Mouse (Mus musculus) brain, adult 2 months (tissue): ENCODE measurements at regions not wholly inside any gene's neighbourhood (a gene's known extent, or its start where the extent isn't known, plus 50 kb on each side); places are given as distances from the start of the nearest gene placed in this dataset.

ENCODE experiments used
- DNase-seq: peaks from one replicate; pipeline ENCODE4 v3.0.0; 2011; ENCODE audit warnings: low read depth, low spot score

DNA sequence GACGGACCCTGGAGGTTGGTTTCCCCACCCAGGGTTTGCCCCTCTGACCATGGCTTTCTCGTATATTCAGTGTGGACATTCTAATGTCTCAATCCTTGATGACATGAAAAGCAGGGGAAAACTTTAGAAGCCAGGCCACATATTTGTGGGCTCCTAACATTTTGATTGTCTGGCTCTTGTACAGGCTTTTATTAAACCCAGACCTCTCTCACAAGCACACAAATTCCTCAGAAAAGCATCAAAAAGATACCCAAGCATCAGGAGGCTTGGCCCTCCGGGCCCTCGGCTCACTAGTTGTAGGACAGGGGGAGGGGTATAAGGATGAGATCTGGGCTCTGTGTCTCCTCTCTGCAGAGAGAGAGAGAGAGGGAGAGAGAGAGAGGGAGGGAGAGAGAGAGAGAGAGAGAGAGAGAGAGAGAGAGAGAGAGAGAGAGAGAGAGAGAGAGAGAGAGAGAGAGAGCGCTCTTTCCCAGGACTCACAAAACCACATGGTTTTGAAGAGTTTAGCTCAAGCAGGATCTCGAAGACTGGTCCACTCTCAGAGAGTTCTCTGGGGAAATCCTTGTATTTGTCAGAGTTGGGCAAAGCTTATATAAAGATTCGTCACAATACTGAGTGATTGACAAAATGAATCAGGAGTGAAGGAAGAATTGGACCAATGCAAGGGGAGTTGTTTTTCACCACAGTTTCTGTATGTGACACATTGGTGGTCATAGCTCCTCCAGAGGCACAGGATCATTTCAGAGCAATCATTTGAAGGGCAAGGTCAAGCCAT is 167.2 kb upstream of the Cxcl12 start:
- no peak for DNase-seq

DNA sequence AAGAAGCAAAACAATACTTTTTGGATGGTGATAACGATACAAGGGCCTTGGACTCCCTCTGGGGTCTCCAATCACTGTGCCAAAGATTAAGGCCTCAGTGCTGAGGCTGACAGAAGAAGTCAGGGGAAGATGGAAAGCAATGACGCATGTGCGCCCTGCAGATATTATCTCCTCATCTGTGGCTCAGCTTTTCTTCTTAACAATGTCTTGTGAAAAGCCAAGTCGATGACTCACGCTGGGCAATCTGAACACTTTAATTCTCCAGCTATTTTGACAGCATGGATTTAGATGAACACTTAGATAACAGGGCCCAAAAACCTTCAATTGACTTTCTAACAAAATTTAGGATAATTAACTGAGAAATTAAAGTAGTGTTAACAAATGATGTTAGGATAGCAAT is 155.7 kb upstream of the Cxcl12 start:
- DNase-seq: peak; percentile 55

DNA sequence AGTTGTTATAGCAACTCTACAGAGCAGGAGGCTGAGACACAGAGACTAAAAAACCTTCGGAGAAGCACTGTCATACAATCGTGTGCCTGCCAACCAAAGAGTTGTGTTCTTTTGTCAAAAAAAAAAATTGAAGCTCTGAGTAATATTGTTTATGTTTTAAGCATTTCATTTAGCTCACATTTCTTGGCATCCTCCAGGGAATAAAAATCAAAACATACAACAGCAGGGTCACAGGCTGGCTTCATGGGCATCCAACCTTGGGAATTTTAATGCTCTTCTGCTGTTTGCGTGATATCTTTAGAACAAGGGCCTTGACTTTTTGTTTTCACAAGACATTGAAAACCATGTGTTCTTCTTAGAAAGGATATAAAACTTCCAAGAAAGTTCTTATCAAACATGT is 152.9 kb upstream of the Cxcl12 start:
- no peak for DNase-seq

- no peak for DNase-seq
These were observed 146.5 kb upstream of the Cxcl12 start for GRCm38 (mm10) chr6:117021851-117022250.

DNA sequence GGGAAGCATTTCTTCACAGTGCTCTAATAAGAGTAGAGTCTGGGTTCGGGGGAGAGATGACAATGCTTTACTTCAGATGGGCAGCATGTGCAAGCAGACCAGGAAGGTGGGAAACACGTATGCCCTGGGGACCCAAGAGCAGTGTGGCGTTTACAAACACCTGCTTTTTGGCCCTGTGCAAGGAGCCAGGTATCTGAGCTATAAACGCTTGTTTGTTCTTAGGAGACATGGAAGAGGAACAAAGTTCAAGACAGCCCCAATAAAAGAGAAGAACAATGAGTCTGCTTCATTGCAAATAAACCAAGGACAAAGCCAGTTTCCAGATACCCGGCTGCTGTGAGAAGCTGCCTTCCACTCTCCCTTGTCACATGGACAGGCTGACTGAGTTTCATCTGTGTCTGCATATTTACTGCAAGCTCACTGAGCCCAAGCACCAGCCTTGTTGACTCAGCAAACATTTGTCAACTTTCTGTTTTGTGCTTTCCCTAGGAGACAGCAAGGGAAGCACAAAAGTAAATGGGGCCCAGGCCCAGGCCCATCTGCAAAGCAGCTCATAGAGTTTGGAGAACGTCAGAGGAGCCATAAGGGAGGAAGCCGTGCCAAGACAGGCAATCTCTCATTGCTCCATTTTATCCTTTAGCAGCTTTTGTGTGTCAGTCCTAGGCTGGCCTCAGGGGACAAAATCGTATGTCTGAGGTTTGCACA is 136.1 kb upstream of the Cxcl12 start:
- peak; percentile 24 for DNase-seq

- DNase-seq: peak; percentile 29
These were observed 124.6 kb upstream of the Cxcl12 start for GRCm38 (mm10) chr6:117043744-117044143.

- DNase-seq: peak; percentile 14
These were observed 118.8 kb upstream of the Cxcl12 start for GRCm38 (mm10) chr6:117049459-117050010.

GRCm38 (mm10) chr6:117060688-117061087 is 107.6 kb upstream of the Cxcl12 start:
- no peak for DNase-seq

DNA sequence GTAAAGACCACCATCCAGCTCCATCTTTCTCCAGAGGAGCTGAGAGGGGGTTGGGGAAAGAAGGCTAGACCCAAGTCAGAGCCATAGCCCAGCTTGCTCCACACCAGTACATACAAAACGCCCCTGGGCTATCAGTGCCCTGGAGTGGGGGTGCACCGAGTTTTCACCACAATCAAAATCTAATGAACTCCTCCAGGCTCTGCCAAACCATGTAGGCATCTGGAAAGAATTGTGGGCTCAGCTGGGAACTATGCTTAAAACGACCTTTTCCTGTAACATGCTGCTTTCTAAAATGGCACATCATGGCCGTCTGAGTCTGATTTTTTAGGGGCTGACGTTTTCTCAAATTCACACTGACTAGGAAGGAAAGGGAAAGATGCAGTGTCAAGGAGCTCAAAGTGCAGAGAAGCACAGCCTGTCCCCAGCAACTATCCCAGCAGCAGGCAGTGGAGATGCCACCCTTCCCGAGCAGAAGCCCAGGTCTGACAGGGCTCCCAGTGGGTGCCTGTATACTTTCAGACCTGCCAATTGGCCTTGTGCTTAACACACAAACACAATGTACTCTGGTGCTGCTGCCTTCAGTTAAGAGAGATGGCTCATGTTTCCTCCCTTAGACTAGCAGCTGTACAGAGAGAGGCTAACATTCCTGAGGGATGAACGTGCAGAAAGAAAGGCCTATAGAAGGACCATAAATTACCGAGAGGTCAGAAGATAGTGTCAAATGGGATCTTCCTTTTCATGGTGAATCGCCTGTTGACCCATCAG is 100.6 kb upstream of the Cxcl12 start:
- no peak for DNase-seq

DNA sequence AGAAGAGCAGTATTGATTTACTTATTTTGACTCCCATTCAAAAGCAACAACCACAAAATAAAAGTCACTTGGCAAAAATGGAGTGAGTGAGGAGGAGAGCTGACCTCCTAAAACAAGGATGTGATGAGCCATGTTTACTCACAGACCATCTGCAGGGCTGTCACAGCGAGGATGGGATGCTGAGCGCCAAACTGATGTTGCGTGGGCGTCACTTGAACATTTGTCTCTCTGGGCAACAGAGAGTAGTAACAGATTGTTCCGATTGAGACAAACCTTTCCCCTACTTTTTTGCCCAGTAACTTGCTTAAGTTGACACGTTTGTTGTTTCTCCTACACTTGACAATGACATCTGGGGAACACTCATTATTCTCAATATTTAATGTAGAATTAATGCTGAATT is 97.0 kb upstream of the Cxcl12 start:
- DNase-seq: peak; percentile 84

GRCm38 (mm10) chr6:117071857-117072256 is 96.5 kb upstream of the Cxcl12 start:
- peak; percentile 66 for DNase-seq

DNA sequence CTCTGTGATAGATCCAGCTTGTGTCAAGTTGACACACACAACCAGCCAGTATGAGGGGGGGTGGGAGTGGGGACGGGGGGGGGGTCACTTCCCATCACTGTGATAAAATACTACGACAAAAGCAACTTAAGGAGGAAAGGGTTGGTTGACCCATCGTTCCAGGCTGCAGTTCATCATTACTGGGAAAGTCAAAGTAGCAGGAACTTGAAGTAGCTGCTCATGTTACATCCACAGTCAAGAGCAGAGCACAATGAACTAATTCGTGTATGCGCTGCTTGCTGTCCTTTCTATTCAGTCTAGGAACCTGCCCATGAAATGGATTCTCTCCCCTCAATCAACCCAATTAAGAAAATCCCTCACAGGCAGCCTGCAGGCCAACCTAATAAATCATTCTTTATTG is 88.8 kb upstream of the Cxcl12 start:
- DNase-seq: no peak

DNA sequence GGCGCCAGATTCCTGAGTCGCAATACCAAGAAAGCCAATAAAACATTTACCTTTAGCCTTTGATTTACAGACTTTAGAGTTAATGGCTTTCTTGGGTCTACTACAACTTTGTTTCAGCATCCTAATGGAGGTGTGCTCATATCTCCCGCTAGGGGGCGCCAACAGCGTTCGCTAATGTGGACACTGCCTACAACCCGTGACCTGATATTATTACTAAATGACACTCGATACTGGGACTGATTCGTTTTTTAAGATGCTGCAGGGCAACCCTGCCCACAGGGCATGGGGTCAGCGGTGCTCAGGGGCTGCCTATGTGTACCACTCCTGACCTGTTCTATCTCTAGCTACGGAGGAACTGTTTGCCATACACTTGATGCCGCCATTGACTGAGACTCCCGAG is 87.4 kb upstream of the Cxcl12 start:
- DNase-seq: no peak

DNA sequence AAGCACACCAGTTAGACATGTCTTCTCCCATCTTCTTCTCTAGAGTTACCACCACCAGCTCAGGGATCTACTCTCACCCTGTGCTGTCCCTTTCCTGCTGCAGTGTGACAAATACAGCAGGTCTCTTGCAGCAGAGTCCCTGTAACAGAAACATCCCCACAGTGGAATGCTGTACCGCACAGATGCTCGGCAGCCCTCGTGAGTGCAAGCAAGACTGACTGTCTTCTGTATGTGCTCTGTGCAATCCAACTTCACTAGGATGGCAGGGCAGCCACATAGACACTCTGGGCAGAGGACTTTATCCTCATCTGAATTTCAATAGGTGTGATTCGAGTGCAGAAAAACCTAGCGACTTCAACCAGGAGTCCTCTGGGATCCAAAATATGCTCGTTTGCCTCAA is 84.1 kb upstream of the Cxcl12 start:
- peak; percentile 31 for DNase-seq

GRCm38 (mm10) chr6:117084833-117085500 is 83.4 kb upstream of the Cxcl12 start:
- no peak for DNase-seq

GRCm38 (mm10) chr6:117094742-117095141 is 73.6 kb upstream of the Cxcl12 start:
- no peak for DNase-seq

DNA sequence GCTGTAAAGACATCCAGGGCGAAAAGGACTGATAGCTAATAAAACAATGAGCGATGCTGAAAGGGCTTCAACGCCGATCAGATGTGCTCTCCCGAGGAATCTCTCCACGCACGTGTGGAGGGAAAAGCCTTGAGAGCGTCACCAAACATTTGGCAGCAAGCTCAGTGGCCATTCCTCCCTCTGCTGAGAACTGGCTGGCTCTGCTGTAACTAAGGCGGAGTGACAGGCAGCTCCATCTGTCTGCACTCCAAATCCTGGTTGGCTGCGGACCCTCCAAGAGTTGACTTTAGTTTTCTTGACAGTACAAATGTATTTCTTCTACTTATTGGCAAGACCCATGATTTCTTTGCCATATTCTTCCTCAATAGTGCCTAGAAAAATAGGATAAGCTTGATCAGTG is 68.5 kb upstream of the Cxcl12 start:
- peak; percentile 55 for DNase-seq

DNA sequence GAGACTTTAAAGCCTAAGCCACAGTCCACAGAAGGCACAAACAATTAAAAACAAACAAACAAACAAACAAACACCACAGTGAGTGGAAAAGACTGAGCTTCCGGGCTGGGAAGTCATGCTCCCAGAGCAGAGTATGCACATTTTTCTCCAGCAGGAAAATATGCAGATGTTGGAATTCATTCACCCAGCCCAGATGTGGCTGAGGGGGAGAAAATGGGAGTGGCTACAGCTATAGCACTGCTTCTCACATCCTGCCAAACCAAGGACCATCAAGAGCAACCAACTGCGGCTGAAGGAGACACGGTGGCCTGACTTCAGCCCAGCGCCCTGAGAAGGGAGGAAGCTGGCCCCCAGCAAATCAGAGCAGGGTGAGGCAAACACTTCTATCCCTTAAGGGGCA is 65.6 kb upstream of the Cxcl12 start:
- no peak for DNase-seq

- no peak for DNase-seq
These were observed 64.3 kb upstream of the Cxcl12 start for GRCm38 (mm10) chr6:117104047-117104446.

GRCm38 (mm10) chr6:117104463-117104862 is 63.9 kb upstream of the Cxcl12 start:
- DNase-seq: no peak

- no peak for DNase-seq
These were observed 63.1 kb upstream of the Cxcl12 start for GRCm38 (mm10) chr6:117105182-117105589.

DNA sequence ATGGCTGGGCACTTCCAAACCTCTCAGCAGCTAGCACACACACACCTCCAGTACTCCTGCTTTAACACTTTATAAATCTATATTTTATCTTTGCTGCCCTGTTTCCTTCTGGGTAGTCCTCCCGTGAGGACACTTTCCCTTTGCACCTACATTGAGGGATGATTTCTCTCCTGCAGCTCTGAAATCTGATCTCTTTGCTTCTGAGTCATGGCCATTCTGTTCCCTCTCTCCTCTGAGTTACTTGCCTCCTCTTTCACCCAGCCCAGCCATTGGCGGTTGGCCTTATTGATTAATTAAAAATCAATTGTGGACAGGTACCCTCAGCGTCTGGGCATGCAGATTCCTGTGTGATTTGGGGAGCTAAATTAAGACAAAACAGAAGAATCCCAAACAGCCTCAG is 58.0 kb upstream of the Cxcl12 start:
- DNase-seq: no peak
